Comparison of ENCODE assay signal across 8 mouse cellular contexts in genomic region chr15:10872322-10872967, GRCm38 (mm10).
DNase-seq lines count a peak whose midpoint lies in the region; ATAC-seq and TF ChIP-seq lines count a peak whose summit lies in the region.

No protein-coding gene starts in this region.

- no peaks in the 10 kb centered on the region for H3K9me3 ChIP-seq in intestine, embryonic 16.5 days (ENCODE audit: control insufficient read depth, low read length)
- H3K9me3 ChIP-seq in intestine, embryonic 15.5 days = no peaks in the 10 kb centered on the region
- no peaks in the 10 kb centered on the region for H3K9me3 ChIP-seq in hindbrain, embryonic 14.5 days (ENCODE audit: control insufficient read depth, low read length)
- H3K9me3 ChIP-seq in megakaryocyte, embryonic 14.5 days = peaks cover 4% of the 10 kb centered on the region

- no peaks in the 10 kb centered on the region for H3K36me3 ChIP-seq in intestine, embryonic 16.5 days (ENCODE audit: control insufficient read depth, insufficient read depth, low read length)
- H3K36me3 ChIP-seq in intestine, embryonic 15.5 days = no peaks in the 10 kb centered on the region
- H3K36me3 ChIP-seq in hindbrain, embryonic 14.5 days (replicated peaks; ENCODE audit: control insufficient read depth, insufficient read depth) = no peaks in the 10 kb centered on the region
- H3K36me3 ChIP-seq in megakaryocyte, embryonic 14.5 days (replicated peaks; ENCODE audit: low read length) = no peaks in the 10 kb centered on the region

- DNase-seq in Patski (ENCODE audit: low read depth, low spot score) = no peak
- DNase-seq in hindbrain, embryonic 14.5 days (ENCODE audit: low spot score) = peak; percentile 76
- no peak for DNase-seq in spleen, postnatal 4 days (ENCODE audit: low spot score in 2 of 2)
- DNase-seq in layer of hippocampus, postnatal 36 days = no peak

- in situ Hi-C loops in Patski (cut with MboI; ENCODE audit: low pct_unique_long_range_greater_than_20kb) = no loop called here

- H3K27me3 ChIP-seq in intestine, embryonic 16.5 days (replicated peaks; ENCODE audit: control insufficient read depth, insufficient read depth, low read length) = no peaks in the 10 kb centered on the region
- H3K27me3 ChIP-seq in intestine, embryonic 15.5 days (replicated peaks) = no peaks in the 10 kb centered on the region
- H3K27me3 ChIP-seq in Patski = no peaks in the 10 kb centered on the region
- no peaks in the 10 kb centered on the region for H3K27me3 ChIP-seq in hindbrain, embryonic 14.5 days (ENCODE audit: control insufficient read depth, insufficient read depth, low read length)
- H3K27me3 ChIP-seq in megakaryocyte, embryonic 14.5 days (replicated peaks) = peaks cover 9% of the 10 kb centered on the region

- H3K9ac ChIP-seq in intestine, embryonic 16.5 days (ENCODE audit: low read depth, low read length) = no peak overlapping the region
- H3K9ac ChIP-seq in intestine, embryonic 15.5 days = no peak overlapping the region
- no peak overlapping the region for H3K9ac ChIP-seq in hindbrain, embryonic 14.5 days

- peak; percentile 51; the same call in 1 of the 2 replicates for ATAC-seq in intestine, embryonic 16.5 days
- ATAC-seq in intestine, embryonic 15.5 days = no peak; the same call in 1 of the 2 replicates
- no peak for ATAC-seq in Patski
- ATAC-seq in hindbrain, embryonic 14.5 days (ENCODE audit: low FRiP score) = no peak
- no peak for ATAC-seq in erythroblast, adult 5-6 weeks (replicated peaks; ENCODE audit: low FRiP score, poor library complexity, severe bottlenecking)

- WGBS in intestine, embryonic 16.5 days = 16% methylated on average over 13 of the region's 13 CpGs
- WGBS in intestine, embryonic 15.5 days = 17% methylated on average over 12 of the region's 13 CpGs
- 14% methylated on average over 12 of the region's 13 CpGs for WGBS in hindbrain, embryonic 14.5 days

- no peak overlapping the region for H3K27ac ChIP-seq in intestine, embryonic 16.5 days (ENCODE audit: low read length)
- no peak overlapping the region for H3K27ac ChIP-seq in intestine, embryonic 15.5 days
- H3K27ac ChIP-seq in hindbrain, embryonic 14.5 days = no peak overlapping the region

- POLR2A ChIA-PET in Patski (lab: Charles Lee) = interaction anchor here (0.7 kb wide), 1 partner anchor 262 kb away, joined by 6 read pairs; no protein-coding TSS in a partner anchor

- no peak overlapping the region for H3K4me3 ChIP-seq in intestine, embryonic 16.5 days (ENCODE audit: low read length)
- H3K4me3 ChIP-seq in intestine, embryonic 15.5 days (replicated peaks) = no peak overlapping the region
- no peak overlapping the region for H3K4me3 ChIP-seq in hindbrain, embryonic 14.5 days (replicated peaks; ENCODE audit: low read length)
- peak overlapping the region; percentile 72 for H3K4me3 ChIP-seq in megakaryocyte, embryonic 14.5 days (replicated peaks)

- H3K4me1 ChIP-seq in intestine, embryonic 16.5 days (ENCODE audit: control insufficient read depth, insufficient read depth, low read length) = no peaks in the 10 kb centered on the region
- no peaks in the 10 kb centered on the region for H3K4me1 ChIP-seq in intestine, embryonic 15.5 days (replicated peaks)
- no peaks in the 10 kb centered on the region for H3K4me1 ChIP-seq in hindbrain, embryonic 14.5 days (replicated peaks; ENCODE audit: control insufficient read depth, insufficient read depth, low read length)
- peaks cover 26% of the 10 kb centered on the region for H3K4me1 ChIP-seq in megakaryocyte, embryonic 14.5 days

- CTCF ChIA-PET in Patski (lab: Charles Lee) = interaction anchor here (0.6 to 1.9 kb wide), 4 partner anchors 17 to 393 kb away, joined by 3 to 9 read pairs (median 3); no protein-coding TSS in a partner anchor

- no peak overlapping the region for H3K4me2 ChIP-seq in intestine, embryonic 16.5 days (ENCODE audit: low read depth, low read length)
- H3K4me2 ChIP-seq in intestine, embryonic 15.5 days (replicated peaks) = no peak overlapping the region
- H3K4me2 ChIP-seq in hindbrain, embryonic 14.5 days (replicated peaks) = no peak overlapping the region

- TF ChIP-seq CTCF in Patski (IDR thresholded peaks at IDR 0.05) = peak; percentile 75
